Mouse (Mus musculus) ES-Bruce4 (cell line): ENCODE results near the gene Tmem25. TPM values are rescaled to one million over a fixed set of nuclear protein-coding genes. Genes with fewer than 3 reads are reported as not detected.
"Not testable (repeated sequence)": the region's sequence is repeated elsewhere in the genome, so short reads cannot be mapped to it uniquely, and the experiment has no call there.

Experiments used
- H3K27ac ChIP-seq: 2 replicates; pipeline ENCODE4 v1.5.1; 2012; ENCODE audit warnings: low read length, inconsistent platforms; ENCODE audit not compliant: insufficient read depth
- H3K27me3 ChIP-seq: 2 replicates; pipeline ENCODE4 v1.6.1; 2012; ENCODE audit warnings: mild to moderate bottlenecking, low read length, inconsistent platforms; ENCODE audit not compliant: control insufficient read depth, poor library complexity, insufficient read depth, severe bottlenecking
- H3K36me3 ChIP-seq: 2 replicates; pipeline ENCODE4 v1.6.1; 2012; ENCODE audit warnings: inconsistent platforms, mild to moderate bottlenecking, low read length, moderate library complexity; ENCODE audit not compliant: control insufficient read depth, poor library complexity, insufficient read depth, severe bottlenecking
- H3K4me1 ChIP-seq: one replicate; pipeline ENCODE4 v1.8.1; 2011; ENCODE audit warnings: low read length; ENCODE audit not compliant: control insufficient read depth, insufficient read depth
- H3K4me3 ChIP-seq: 2 replicates; pipeline ENCODE4 v1.5.1; 2011; ENCODE audit warnings: low read depth, mild to moderate bottlenecking, low read length
- H3K9ac ChIP-seq: 2 replicates; pipeline ENCODE4 v1.6.1; 2012; ENCODE audit warnings: low read depth, mild to moderate bottlenecking, inconsistent platforms; ENCODE audit not compliant: poor library complexity, severe bottlenecking
- H3K9me3 ChIP-seq: replicated peaks from 2 replicates; pipeline ENCODE4 v1.6.1; 2012; ENCODE audit warnings: mild to moderate bottlenecking, low read length, inconsistent platforms; ENCODE audit not compliant: control insufficient read depth, poor library complexity, insufficient read depth, severe bottlenecking
- CTCF ChIP-seq: IDR thresholded peaks from one replicate; pipeline ENCODE4 v1.8.1; 2011; ENCODE audit warnings: low read depth, low read length
- EP300 ChIP-seq: IDR thresholded peaks from 2 replicates; pipeline ENCODE4 v1.6.1; 2011; ENCODE audit warnings: low read depth, low read length; ENCODE audit not compliant: insufficient read depth
- POLR2A ChIP-seq: IDR thresholded peaks from one replicate; pipeline ENCODE4 v1.8.1; 2011; ENCODE audit warnings: low read length; ENCODE audit not compliant: insufficient read depth
- polyA plus RNA-seq: library from polyadenylated mRNA; stranded (reverse); fragments of >200 nt; gene quantifications from 2 replicates; pipeline ENCODE4 v1.2.4, GENCODE M21; 2011; ENCODE audit warnings: low read depth; ENCODE audit not compliant: missing spikeins, insufficient read depth, insufficient read length

Tmem25 gene
- polyA plus RNA-seq, 1 experiment = 1.5 TPM

DNA sequence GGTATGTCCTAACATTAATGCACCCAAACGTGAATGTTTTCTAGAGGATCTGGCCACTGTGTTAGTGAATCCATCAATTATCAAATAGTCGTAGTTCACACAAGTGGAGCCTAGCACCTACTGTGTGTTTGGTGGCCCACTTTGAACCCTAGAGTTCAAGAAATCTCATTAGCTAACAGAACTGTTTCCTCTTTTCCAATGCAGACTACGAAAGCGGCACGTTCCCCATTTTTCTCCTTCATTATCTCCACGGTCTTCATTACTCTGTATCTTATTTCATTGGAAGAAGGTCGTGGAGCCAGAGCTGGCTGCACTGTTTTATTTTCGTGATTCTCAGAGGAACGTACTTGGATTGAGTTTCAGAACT, 834 bp upstream of the Tmem25 start:
- peak overlapping the region; percentile 53 for H3K9ac ChIP-seq

DNA sequence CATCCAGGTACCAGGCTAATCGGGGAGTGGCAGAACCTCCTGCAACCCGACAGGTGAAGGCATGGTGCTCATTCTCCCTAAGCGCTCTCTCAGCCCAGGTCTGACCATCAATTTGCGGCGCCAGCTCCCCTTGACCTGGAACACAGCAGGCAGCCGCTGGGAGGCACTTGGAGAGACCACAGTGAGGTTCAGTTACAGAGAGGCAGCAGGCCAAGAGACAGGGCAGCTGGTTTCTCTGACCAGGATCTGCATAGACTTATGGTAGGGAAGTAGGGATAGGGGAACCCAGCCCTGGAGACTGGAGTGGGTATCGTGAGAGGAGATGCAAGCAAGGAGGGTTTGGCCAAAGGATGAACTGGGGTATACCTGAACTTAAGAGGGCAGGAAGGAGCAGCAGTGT, 809 bp downstream of the Tmem25 start:
- H3K36me3 ChIP-seq = no peaks in the 10 kb centered on the region
- H3K4me3 ChIP-seq = no peak overlapping the region
- H3K9ac ChIP-seq = no peak overlapping the region
- TF ChIP-seq POLR2A = no peak
- TF ChIP-seq EP300 = no peak
- no peak for TF ChIP-seq CTCF
- no peak overlapping the region for H3K27ac ChIP-seq
- H3K4me1 ChIP-seq = no peaks in the 10 kb centered on the region
- no peaks in the 10 kb centered on the region for H3K9me3 ChIP-seq
- no peaks in the 10 kb centered on the region for H3K27me3 ChIP-seq

More for the DNA sequence above, 834 bp upstream of the Tmem25 start:
- no peaks in the 10 kb centered on the region for H3K27me3 ChIP-seq
- H3K27ac ChIP-seq = no peak overlapping the region
- no peaks in the 10 kb centered on the region for H3K9me3 ChIP-seq
- peak overlapping the region; percentile 59 for H3K4me3 ChIP-seq
- H3K36me3 ChIP-seq = no peaks in the 10 kb centered on the region
- TF ChIP-seq POLR2A = no peak
- no peak for TF ChIP-seq EP300
- no peak for TF ChIP-seq CTCF
- no peaks in the 10 kb centered on the region for H3K4me1 ChIP-seq

GRCm38 (mm10) chr9:44792842-44793241, 6.3 kb downstream of the Tmem25 start:
- no peaks in the 10 kb centered on the region for H3K4me1 ChIP-seq
- TF ChIP-seq POLR2A (no peak), CTCF (no peak), EP300 (no peak)
- no peak overlapping the region for H3K27ac ChIP-seq
- H3K9ac ChIP-seq = no peak overlapping the region
- no peaks in the 10 kb centered on the region for H3K9me3 ChIP-seq
- H3K27me3 ChIP-seq = no peaks in the 10 kb centered on the region
- H3K4me3 ChIP-seq = no peak overlapping the region
- peaks cover 39% of the 10 kb centered on the region for H3K36me3 ChIP-seq

DNA sequence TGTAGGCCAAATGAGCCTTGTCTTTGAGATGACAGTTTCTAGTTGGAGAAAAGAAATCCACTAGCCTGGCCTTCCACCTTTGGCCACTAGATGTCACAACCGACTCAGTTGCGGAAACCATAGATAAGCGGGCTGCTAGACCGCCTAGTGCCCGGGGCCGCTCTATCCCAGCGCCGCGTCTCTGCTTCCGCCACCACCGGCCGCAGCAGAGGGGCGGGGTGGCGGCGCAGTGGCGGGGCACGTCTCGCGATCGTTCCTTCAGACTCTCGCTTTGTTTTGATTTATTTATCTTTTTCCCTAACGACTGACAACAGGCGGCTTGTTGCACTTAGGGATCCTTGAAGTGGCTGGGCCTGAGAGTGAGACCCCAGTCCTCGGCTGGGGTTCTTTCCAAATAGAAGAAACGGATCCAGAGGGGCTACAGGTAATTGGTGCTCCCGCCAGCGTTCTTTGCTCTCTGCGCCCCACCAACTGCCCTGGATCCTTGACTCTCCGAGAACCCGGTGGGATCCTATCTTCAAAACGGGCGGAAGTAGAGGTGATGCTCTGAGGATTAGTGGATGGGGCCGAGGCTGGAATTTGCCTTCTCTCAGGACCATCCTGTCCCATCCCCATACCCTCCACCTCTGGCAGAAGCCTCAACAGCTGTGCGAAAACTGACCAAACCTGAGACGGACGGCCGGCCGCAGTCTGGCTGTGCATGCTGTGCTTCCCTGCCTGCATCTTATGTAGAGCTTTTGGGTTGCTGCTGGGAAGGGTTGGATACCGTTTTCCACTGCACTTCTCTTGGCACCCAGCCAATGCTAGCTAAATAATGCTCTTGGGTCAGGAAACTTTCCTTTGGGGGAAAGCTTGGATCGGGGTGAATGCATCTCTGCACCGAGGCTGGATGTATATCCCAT, 26.1 kb downstream of the Tmem25 start:
- TF ChIP-seq EP300 (peak; percentile 86), POLR2A (peak; percentile 65), CTCF (peak; percentile 58)
- H3K36me3 ChIP-seq = peaks cover 27% of the 10 kb centered on the region
- H3K4me1 ChIP-seq = no peaks in the 10 kb centered on the region
- H3K27ac ChIP-seq = peak overlapping the region; percentile 100
- H3K9me3 ChIP-seq = no peaks in the 10 kb centered on the region
- peak overlapping the region; percentile 80 for H3K9ac ChIP-seq
- H3K27me3 ChIP-seq = no peaks in the 10 kb centered on the region
- peak overlapping the region; percentile 94 for H3K4me3 ChIP-seq

- H3K36me3 ChIP-seq = peaks cover 24% of the 10 kb centered on the region
- TF ChIP-seq CTCF (no peak), POLR2A (no peak), EP300 (no peak)
- H3K4me3 ChIP-seq = no peak overlapping the region
- H3K27me3 ChIP-seq = no peaks in the 10 kb centered on the region
- no peaks in the 10 kb centered on the region for H3K9me3 ChIP-seq
- H3K27ac ChIP-seq = peak overlapping the region; percentile 100
- no peaks in the 10 kb centered on the region for H3K4me1 ChIP-seq
- peak overlapping the region; percentile 39; the same call in 1 of the 2 replicates for H3K9ac ChIP-seq
These were observed 26.7 kb downstream of the Tmem25 start for GRCm38 (mm10) chr9:44772392-44772749.

GRCm38 (mm10) chr9:44771376-44771775, 27.7 kb downstream of the Tmem25 start:
- no peaks in the 10 kb centered on the region for H3K4me1 ChIP-seq
- no peak for TF ChIP-seq POLR2A
- TF ChIP-seq EP300 = no peak
- peak; percentile 16 for TF ChIP-seq CTCF
- H3K9me3 ChIP-seq = no peaks in the 10 kb centered on the region
- H3K27ac ChIP-seq = peak overlapping the region; percentile 93
- no peak overlapping the region for H3K4me3 ChIP-seq
- peaks cover 16% of the 10 kb centered on the region for H3K36me3 ChIP-seq
- no peaks in the 10 kb centered on the region for H3K27me3 ChIP-seq
- H3K9ac ChIP-seq = no peak overlapping the region

- not testable (repeated sequence) for H3K36me3 ChIP-seq, H3K4me1 ChIP-seq, H3K9me3 ChIP-seq, H3K27me3 ChIP-seq
- H3K27ac ChIP-seq = peak overlapping the region; percentile 77
- peak overlapping the region; percentile 67 for H3K4me3 ChIP-seq
- H3K9ac ChIP-seq = peak overlapping the region; percentile 97
These were observed 31.1 kb downstream of the Tmem25 start for GRCm38 (mm10) chr9:44768029-44768394.
